Mouse (Mus musculus): ENCODE data around the gene Arl14ep. TPM values are rescaled to one million over a fixed set of nuclear protein-coding genes. Genes with fewer than 3 reads are reported as not detected.
"Not testable (repeated sequence)": the region's sequence is repeated elsewhere in the genome, so short reads cannot be mapped to it uniquely, and the experiment has no call there.

Gene Arl14ep
- total RNA-seq (2021), result 10 to 100 TPM; 51.5 to 53.6 TPM

GRCm38 (mm10) chr2:106973959-106974639 is at the start of gene Arl14ep:
TSS of gene Arl14ep (minus strand) at chr2:106974424.
- DNase-seq (ENCODE audit: extremely low spot score in 1 of 2, low spot score in 1 of 2), result peak; percentile 67 to 86

DNA sequence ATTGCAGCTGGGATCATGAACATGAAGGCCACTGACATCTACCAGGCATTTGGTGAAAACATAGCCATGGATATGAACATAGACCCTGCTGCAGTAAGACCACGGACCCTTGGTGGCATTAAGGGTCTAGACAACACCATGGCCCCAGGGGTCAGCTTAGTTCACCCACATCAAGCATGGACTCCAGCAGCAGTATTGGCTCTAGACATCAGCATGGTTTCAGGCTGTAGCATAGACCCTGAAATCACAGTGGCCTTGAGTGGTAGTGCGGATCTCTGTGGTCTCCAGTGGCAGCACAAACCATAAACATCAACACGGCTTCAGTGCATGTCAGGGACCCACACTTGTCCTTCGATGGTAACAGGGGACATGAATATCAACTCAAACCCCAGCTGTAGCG is 48.5 kb upstream of the Arl14ep start:
- DNase-seq (ENCODE audit: extremely low spot score in 1 of 2, low spot score in 1 of 2), result no peak

DNA sequence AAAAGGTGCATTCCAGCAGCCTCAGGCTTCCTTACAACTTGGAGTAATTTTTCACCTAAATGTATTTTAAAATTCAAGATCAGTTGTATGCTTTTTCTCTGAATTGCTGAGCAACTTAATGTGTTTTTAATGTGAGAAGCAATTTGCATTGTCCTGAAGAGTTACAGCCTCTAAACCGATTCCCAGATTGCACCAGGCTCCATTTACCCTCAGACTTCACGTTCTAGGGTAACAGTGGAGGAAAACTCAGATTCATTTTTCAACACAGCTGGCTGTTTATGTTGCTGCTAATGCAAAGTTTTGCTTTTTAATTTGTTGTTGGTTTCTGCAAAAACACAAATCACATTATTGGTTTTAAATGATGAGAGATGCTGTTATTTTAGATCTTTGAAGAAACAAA is 45.1 kb upstream of the Arl14ep start:
- no peak for DNase-seq (ENCODE audit: extremely low spot score in 1 of 2, low spot score in 1 of 2)

DNA sequence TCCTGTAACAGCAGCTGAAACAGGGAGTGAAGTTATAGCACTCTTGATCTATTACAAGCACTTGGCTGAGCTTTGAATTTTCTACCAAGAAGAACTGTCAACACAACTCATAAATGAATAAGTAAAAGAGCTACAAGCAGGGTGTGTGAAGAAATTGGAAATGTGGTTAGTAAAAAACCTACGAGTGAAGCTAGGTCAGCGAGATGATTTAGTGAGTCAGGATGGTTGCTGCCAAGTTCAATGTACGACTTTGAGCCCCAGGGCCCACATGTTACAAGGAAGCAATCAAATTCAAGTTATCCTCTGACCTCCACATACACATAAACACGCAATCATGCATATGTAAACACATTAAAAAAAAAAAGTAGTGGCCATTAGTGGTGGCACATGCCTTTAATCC is 38.9 kb upstream of the Arl14ep start:
- no peak for DNase-seq (ENCODE audit: extremely low spot score in 1 of 2, low spot score in 1 of 2)

DNA sequence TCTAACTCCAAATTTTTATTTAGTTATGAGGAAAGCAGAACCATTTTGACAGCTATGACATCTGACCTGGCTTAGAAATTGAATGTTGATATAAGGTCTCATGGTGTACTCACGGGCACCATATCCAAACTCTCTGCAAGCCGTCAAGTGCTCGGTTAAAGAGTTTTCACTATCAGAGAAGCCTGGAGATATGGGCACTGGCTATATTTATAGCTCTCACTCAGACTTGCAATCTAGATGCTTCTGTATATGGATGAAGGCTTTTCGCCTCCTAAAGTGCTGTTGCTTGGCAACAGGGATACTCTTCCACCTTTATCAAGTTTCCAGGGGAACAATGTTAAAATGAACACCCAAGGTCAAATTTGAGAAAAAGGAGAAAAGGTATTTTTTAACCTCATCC is 38.1 kb upstream of the Arl14ep start:
- no peak for DNase-seq (ENCODE audit: extremely low spot score in 1 of 2, low spot score in 1 of 2)

- DNase-seq (ENCODE audit: extremely low spot score in 1 of 2, low spot score in 1 of 2), result no peak
These were observed 35.9 kb upstream of the Arl14ep start for GRCm38 (mm10) chr2:107010160-107010559.

DNA sequence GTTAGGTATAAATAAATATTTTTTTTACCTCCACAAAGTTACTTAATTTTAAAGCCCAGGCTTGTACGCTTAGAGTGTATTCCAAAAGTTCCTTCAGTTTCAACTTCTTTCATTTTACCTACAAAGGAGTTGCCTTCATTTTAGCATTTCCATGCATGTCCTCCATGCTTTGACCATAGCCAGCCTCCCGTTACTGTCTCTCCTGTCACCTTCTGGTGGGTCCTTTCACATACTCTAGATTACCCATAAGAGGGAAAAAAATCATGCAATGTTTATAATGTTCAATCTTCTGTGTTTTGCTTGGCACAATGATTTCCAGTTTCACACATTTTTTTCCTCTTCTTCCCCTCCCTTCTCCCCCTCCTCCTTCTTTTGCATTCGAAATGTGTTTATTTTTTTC is 32.2 kb upstream of the Arl14ep start:
- DNase-seq (ENCODE audit: extremely low spot score in 1 of 2, low spot score in 1 of 2), result no peak

- not testable (repeated sequence) for DNase-seq (ENCODE audit: extremely low spot score in 1 of 2, low spot score in 1 of 2)
These were observed 31.7 kb upstream of the Arl14ep start for GRCm38 (mm10) chr2:107005876-107006275.

- no peak for DNase-seq (ENCODE audit: extremely low spot score in 1 of 2, low spot score in 1 of 2)
These were observed 17.0 kb upstream of the Arl14ep start for GRCm38 (mm10) chr2:106991261-106991660.

DNA sequence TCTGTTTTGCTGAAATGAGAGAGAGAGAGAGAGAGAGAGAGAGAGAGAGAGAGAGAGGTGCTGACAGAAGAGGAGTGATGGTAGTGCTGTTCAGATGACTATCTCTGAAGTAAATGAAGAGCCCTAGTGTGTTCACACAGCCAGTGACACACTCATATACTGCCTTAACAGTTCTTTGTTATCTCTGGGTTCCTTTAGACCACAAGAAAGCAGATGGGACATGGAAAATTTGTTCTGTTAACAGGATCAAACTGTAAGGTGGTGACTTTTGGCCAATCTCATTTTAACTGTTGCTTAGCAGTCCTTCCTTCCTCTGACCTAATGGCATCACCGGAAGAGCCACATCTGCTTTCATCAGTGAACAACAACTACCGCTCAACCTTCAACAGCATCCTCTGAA is 10.7 kb upstream of the Arl14ep start:
- no peak for DNase-seq (ENCODE audit: extremely low spot score in 1 of 2, low spot score in 1 of 2)

- DNase-seq (ENCODE audit: extremely low spot score in 1 of 2, low spot score in 1 of 2), result no peak
These were observed 8.3 kb upstream of the Arl14ep start for GRCm38 (mm10) chr2:106982503-106982902.

GRCm38 (mm10) chr2:106976472-106976871 is 2.2 kb upstream of the Arl14ep start:
- no peak for DNase-seq (ENCODE audit: extremely low spot score in 1 of 2, low spot score in 1 of 2)

DNA sequence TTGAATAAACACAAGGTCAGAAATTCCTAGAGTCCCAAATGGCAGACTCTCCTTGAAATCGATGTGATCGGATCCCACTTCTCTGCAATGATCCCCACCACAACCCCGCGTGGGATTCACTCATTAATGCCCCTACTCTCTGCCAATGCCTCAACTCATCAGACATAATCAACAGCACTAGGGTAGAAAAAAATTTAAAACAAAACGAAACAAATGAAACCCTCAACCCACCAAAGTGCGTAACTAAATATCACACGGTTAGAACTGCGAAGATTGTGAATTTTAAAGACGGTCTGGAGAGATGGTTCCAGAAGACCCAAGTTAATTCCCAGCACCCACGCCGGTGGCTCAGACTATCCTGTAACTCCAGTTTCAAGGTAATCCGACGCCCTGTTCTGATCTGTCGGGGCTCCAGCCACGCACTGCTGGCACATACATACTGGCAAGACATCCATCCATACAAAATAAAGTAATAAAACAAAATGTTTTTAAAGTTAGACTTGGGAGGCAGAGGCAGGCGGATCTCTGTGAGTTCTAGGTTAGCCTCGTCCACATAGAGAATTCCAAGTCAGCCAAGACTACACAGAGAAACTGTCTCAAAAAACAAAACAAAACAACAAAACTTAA is 779 bp downstream of the Arl14ep start:
- DNase-seq (ENCODE audit: extremely low spot score in 1 of 2, low spot score in 1 of 2), result no peak

DNA sequence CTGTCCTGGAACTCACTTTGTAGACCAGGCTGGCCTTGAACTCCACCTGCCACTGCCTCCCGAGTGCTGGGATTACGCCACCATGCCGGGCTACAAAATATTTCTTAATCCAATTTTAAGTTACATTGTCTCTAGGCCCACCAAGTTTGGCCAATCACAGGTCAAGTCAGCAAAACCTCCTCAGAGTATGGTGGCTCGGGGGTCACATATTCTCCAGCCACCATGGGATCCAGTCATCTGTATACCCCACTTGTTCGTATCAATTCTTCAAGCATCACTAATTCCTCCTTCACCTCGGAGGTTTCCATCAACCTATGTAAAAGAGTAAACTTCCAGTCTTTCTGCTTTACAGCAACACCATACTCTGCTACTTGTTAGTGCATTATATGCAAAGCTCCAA is 1.4 kb downstream of the Arl14ep start:
- no peak for DNase-seq (ENCODE audit: extremely low spot score in 1 of 2, low spot score in 1 of 2)

- no peak for DNase-seq (ENCODE audit: extremely low spot score in 1 of 2, low spot score in 1 of 2)
These were observed 3.3 kb downstream of the Arl14ep start for GRCm38 (mm10) chr2:106970971-106971370.

DNA sequence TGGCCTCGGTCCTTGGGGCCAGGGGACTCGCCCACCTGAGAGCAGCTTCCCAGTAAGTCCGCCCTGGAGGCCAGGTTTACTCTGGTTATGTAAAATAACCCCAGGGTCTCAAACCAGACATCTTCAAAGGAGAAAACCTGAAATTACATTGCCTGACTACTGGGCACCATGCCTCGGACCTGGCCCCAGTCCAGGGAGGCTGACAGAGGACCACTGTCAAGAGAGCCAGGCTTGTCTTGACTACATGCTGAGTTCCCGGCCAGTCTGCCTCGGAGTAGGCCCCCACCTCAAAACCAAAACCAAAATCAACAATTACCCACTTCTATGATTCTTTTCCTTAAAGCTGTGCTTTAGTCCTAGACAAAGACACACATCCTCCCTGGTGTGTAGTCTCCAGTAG is 5.9 kb downstream of the Arl14ep start:
- DNase-seq (ENCODE audit: extremely low spot score in 1 of 2, low spot score in 1 of 2), result peak in 1 of 2 experiments; percentile 26

DNA sequence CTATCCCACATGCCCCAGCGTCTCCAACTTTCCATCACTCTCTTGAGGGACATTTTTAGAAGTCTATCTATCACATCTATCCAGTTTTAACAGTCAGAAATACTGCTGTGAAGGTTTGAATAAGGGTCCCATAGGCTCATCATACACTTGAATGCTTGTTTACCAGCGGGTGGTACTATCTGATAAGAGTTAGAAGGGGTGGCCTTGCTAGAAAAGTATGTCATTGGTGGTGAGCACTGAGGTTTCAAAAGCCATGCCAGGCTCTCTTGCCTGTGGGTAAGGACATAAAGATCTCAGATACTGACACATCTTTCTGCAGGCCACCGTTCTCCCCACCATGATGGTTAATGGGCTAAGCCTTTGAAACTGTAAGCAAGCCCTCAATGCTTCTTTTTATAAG is 10.7 kb downstream of the Arl14ep start:
- no peak for DNase-seq (ENCODE audit: extremely low spot score in 1 of 2, low spot score in 1 of 2)

GRCm38 (mm10) chr2:106961650-106962049 is 12.6 kb downstream of the Arl14ep start:
- no peak for DNase-seq (ENCODE audit: extremely low spot score in 1 of 2, low spot score in 1 of 2)

- no peak for DNase-seq (ENCODE audit: extremely low spot score in 1 of 2, low spot score in 1 of 2)
These were observed 13.2 kb downstream of the Arl14ep start for GRCm38 (mm10) chr2:106961066-106961465.

- DNase-seq (ENCODE audit: extremely low spot score in 1 of 2, low spot score in 1 of 2), result peak in 1 of 2 experiments; percentile 28
These were observed 14.0 kb downstream of the Arl14ep start for GRCm38 (mm10) chr2:106960237-106960636.

DNA sequence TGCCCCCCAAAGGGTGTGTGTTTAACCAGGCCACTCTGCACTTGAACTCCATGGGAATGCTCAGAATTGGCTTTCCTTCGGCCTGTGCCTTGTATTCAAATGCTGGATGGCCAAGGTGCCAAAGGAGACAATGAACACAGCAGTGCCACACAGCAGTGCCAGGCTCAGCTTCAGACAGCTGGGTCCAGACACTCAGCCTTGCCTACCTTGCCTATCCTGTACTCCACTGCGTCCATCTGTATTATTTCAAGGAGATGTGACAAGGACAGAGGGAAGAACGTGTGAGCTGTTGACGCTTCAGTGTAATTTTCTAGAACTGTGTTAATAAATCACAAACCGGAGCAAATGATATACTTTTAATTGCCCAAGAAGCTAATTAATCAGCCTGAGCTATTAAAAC is 14.8 kb downstream of the Arl14ep start:
- DNase-seq (ENCODE audit: extremely low spot score in 1 of 2, low spot score in 1 of 2), result no peak

GRCm38 (mm10) chr2:106958916-106959315 is 15.3 kb downstream of the Arl14ep start:
- DNase-seq (ENCODE audit: extremely low spot score in 1 of 2, low spot score in 1 of 2), result no peak
